Mouse (Mus musculus) lung, postnatal 0 days (tissue): ENCODE results near the gene Coro1b. TPM values are rescaled to one million over a fixed set of nuclear protein-coding genes. Genes with fewer than 3 reads are reported as not detected.
"Not testable (repeated sequence)": the region's sequence is repeated elsewhere in the genome, so short reads cannot be mapped to it uniquely, and the experiment has no call there.

Source experiments
- ATAC-seq: fragments of 200-750 bp; cut with Nextera tagmentation; 2 replicates; pipeline ENCODE4 v1.8.0; 2017; ENCODE audit warnings: moderate library complexity
- DNase-seq: peaks from one replicate; pipeline ENCODE4 v3.0.0-alpha.2; 2016; ENCODE audit warnings: low spot score
- H3K27ac ChIP-seq: fragments of 300-500 bp; sonication (generic); 2 replicates; pipeline ENCODE4 v1.5.1; 2014; ENCODE audit warnings: antibody characterized with exemption, mild to moderate bottlenecking, low read length, mixed read lengths
- H3K27me3 ChIP-seq: fragments of 300-500 bp; sonication (generic); replicated peaks from 2 replicates; pipeline ENCODE4 v1.6.1; 2014; ENCODE audit warnings: low read length, mixed read lengths; ENCODE audit not compliant: insufficient read depth
- H3K36me3 ChIP-seq: fragments of 300-500 bp; sonication (generic); 2 replicates; pipeline ENCODE4 v1.6.1; 2014; ENCODE audit warnings: low read length, mixed read lengths; ENCODE audit not compliant: insufficient read depth
- H3K4me1 ChIP-seq: fragments of 300-500 bp; sonication (generic); 2 replicates; pipeline ENCODE4 v1.6.1; 2014; ENCODE audit warnings: antibody characterized with exemption, low read depth, low read length, mixed read lengths; ENCODE audit not compliant: insufficient read depth
- H3K4me2 ChIP-seq: fragments of 300-500 bp; sonication (generic); replicated peaks from 2 replicates; pipeline ENCODE4 v1.6.1; 2014; ENCODE audit warnings: low read depth, mild to moderate bottlenecking, low read length, moderate library complexity, mixed read lengths
- H3K4me3 ChIP-seq: fragments of 300-500 bp; sonication (generic); 2 replicates; pipeline ENCODE4 v1.5.1; 2014; ENCODE audit warnings: low read depth, low read length
- H3K9ac ChIP-seq: fragments of 300-500 bp; sonication (generic); replicated peaks from 2 replicates; pipeline ENCODE4 v1.6.1; 2014; ENCODE audit warnings: low read depth, mild to moderate bottlenecking
- H3K9me3 ChIP-seq: fragments of 300-500 bp; sonication (generic); 2 replicates; pipeline ENCODE4 v1.6.1; 2016; ENCODE audit warnings: low read length, mixed read lengths
- CTCF ChIP-seq: IDR thresholded peaks from 2 replicates; pipeline ENCODE4 v1.5.1; 2016; ENCODE audit warnings: antibody characterized with exemption, mild to moderate bottlenecking
- EP300 ChIP-seq: IDR thresholded peaks from 2 replicates; pipeline ENCODE4 v1.6.1; 2016; ENCODE audit warnings: antibody characterized with exemption, mild to moderate bottlenecking, control low read depth
- WGBS: fragments of 180-500 bp; shearing (Covaris S2); extraction: QIAGEN DNeasy Blood & Tissue Kit; methylation state at CpG from one replicate; pipeline ENCODE4 v1.1.7; 2014; 5-methylcytosine and 5-hydroxymethylcytosine counted together
- polyA plus RNA-seq: library from polyadenylated mRNA; unstranded; fragments of >200 nt; fragmentation: Nextera tagmentation; extraction: Ambion mirVana; gene quantifications from 2 replicates; pipeline ENCODE4 v1.2.1, GENCODE M21; 2015

Coro1b gene
- polyA plus RNA-seq, 1 experiment from 2014 or later: 183 TPM

- no peak for TF ChIP-seq CTCF
- no peak for TF ChIP-seq EP300
- peaks cover 16% of the 10 kb centered on the region; the same call in 1 of the 2 replicates for H3K36me3 ChIP-seq
- no peaks in the 10 kb centered on the region for H3K27me3 ChIP-seq
- ATAC-seq (no peak), DNase-seq (no peak)
- H3K4me3 ChIP-seq: no peak overlapping the region
- no peak overlapping the region for H3K4me2 ChIP-seq
- H3K4me1 ChIP-seq: peaks cover 7% of the 10 kb centered on the region; the same call in 1 of the 2 replicates
- 96% methylated on average over 7 of the region's 7 CpGs for WGBS
- no peak overlapping the region for H3K9ac ChIP-seq
- H3K27ac ChIP-seq: no peak overlapping the region
- H3K9me3 ChIP-seq: no peaks in the 10 kb centered on the region
Measured at GRCm38 (mm10) chr19:4117006-4117405, 31.4 kb upstream of the Coro1b start.

DNA sequence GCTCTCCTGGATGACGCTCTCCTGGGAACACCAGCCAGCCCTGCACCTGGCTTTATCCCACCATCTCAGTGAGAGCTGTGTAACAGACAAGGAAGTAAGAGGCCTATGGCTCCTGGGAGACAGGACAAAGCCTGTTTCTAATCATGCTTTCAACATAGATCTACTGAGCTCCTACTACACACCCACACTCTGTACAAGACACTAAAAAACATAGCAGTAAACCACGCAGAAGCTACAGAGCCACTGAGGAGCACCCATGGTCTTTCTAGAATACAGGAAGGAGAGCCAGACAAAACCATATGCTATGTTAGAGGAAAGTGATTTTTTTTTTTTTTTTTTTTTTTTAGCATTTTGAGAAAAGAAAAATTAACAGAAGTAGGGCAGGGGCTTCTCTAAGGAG, 30.1 kb upstream of the Coro1b start:
- Histone ChIP-seq H3K4me1 (peaks cover 6% of the 10 kb centered on the region; the same call in 1 of the 2 replicates), H3K27me3 (no peaks in the 10 kb centered on the region), H3K36me3 (peaks cover 15% of the 10 kb centered on the region; the same call in 1 of the 2 replicates), H3K9ac (no peak overlapping the region), H3K4me3 (no peak overlapping the region), H3K9me3 (no peaks in the 10 kb centered on the region), H3K4me2 (no peak overlapping the region), H3K27ac (no peak overlapping the region)
- DNase-seq (no peak), ATAC-seq (no peak)
- 92% methylated on average over 2 of the region's 2 CpGs for WGBS
- no peak for TF ChIP-seq EP300
- TF ChIP-seq CTCF: no peak

- ATAC-seq (no peak), DNase-seq (no peak)
- TF ChIP-seq EP300 (no peak), CTCF (no peak)
- peaks cover 5% of the 10 kb centered on the region; the same call in 1 of the 2 replicates for H3K4me1 ChIP-seq
- H3K4me3 ChIP-seq: no peak overlapping the region
- no peaks in the 10 kb centered on the region for H3K9me3 ChIP-seq
- peaks cover 6% of the 10 kb centered on the region; the same call in 1 of the 2 replicates for H3K36me3 ChIP-seq
- H3K9ac ChIP-seq: 0 out of 2 replicates have a peak overlapping the region, but pooled peaks have one; percentile 5
- no peaks in the 10 kb centered on the region for H3K27me3 ChIP-seq
- H3K27ac ChIP-seq: no peak overlapping the region
- no peak overlapping the region for H3K4me2 ChIP-seq
- WGBS: 70% methylated on average over 6 of the region's 6 CpGs
Measured at GRCm38 (mm10) chr19:4119716-4120487, 28.5 kb upstream of the Coro1b start.

GRCm38 (mm10) chr19:4120496-4120895, 27.9 kb upstream of the Coro1b start:
- peak overlapping the region; percentile 49 for H3K4me2 ChIP-seq
- no peak for TF ChIP-seq EP300
- no peak for TF ChIP-seq CTCF
- 98% methylated on average over 2 of the region's 2 CpGs for WGBS
- no peaks in the 10 kb centered on the region for H3K36me3 ChIP-seq
- 0 out of 2 replicates have a peak overlapping the region, but pooled peaks have one; percentile 5 for H3K9ac ChIP-seq
- ATAC-seq (no peak), DNase-seq (no peak)
- H3K9me3 ChIP-seq: no peaks in the 10 kb centered on the region
- no peaks in the 10 kb centered on the region for H3K27me3 ChIP-seq
- 0 out of 2 replicates have a peak overlapping the region, but pooled peaks have one; percentile 42 for H3K4me3 ChIP-seq
- H3K27ac ChIP-seq: no peak overlapping the region
- peaks cover 5% of the 10 kb centered on the region; the same call in 1 of the 2 replicates for H3K4me1 ChIP-seq

- WGBS: 2% methylated on average over 38 of the region's 38 CpGs
- peak overlapping the region; percentile 49 for H3K4me2 ChIP-seq
- DNase-seq: peak; percentile 99
- H3K36me3 ChIP-seq: no peaks in the 10 kb centered on the region
- no peaks in the 10 kb centered on the region for H3K27me3 ChIP-seq
- H3K4me3 ChIP-seq: peak overlapping the region; percentile 42
- peak; percentile 82 for ATAC-seq
- TF ChIP-seq EP300 (no peak), CTCF (no peak)
- peaks cover 5% of the 10 kb centered on the region; the same call in 1 of the 2 replicates for H3K4me1 ChIP-seq
- H3K9ac ChIP-seq: peak overlapping the region; percentile 32; the same call in 1 of the 2 replicates
- H3K9me3 ChIP-seq: no peaks in the 10 kb centered on the region
- peak overlapping the region; percentile 68 for H3K27ac ChIP-seq
Measured at GRCm38 (mm10) chr19:4121097-4121805, 27.2 kb upstream of the Coro1b start.

DNA sequence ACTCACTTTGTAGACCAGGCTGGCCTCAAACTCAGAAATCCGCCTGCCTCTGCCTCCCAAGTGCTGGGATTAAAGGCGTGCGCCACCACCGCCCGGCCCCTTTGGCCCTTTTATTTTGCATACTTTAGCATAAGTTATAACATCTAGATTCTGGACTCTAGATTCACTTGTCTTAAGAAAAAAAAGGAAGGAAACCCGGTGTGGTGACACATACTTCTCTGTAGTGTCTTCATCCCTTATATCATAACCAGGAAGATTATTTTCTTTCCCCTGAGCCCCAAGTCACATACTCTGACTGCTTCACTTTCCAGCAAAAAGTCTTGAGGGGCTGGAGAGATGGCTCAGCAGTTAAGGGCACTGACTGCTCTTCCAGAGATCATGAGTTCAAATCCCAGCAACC, 26.5 kb upstream of the Coro1b start:
- H3K27me3 ChIP-seq, H3K4me3 ChIP-seq, H3K9ac ChIP-seq, ATAC-seq, H3K9me3 ChIP-seq, H3K36me3 ChIP-seq, H3K4me2 ChIP-seq, H3K27ac ChIP-seq, H3K4me1 ChIP-seq: not testable (repeated sequence)
- DNase-seq: peak; percentile 46
- 53% methylated on average over 6 of the region's 6 CpGs for WGBS
